Mouse (Mus musculus) adrenal gland, postnatal 4 days (tissue): Measurements from ENCODE around the gene Tgds. TPM values are rescaled to one million over a fixed set of nuclear protein-coding genes. Genes with fewer than 3 reads are reported as not detected.

Experiments
- total RNA-seq, 2 experiments: library from RNA; stranded (reverse); gene quantifications; 2 replicates each; pipeline ENCODE4 v1.2.3; 2021

Gene Tgds
- total RNA-seq, 2 experiments from 2014 or later: 28.6 to 31.1 TPM

Other genes with a start within 250 kb of the Tgds start
- gene Dct, start 80.5 kb downstream of the Tgds start, total RNA-seq: under 1 TPM in 1 of 2 experiments, not detected in 1; 0.11 TPM
- 10 to 100 TPM; 30.7 to 31.3 TPM for gene Gpr180, start 4.4 kb upstream of the Tgds start, total RNA-seq
- gene Sox21, start 104.3 kb upstream of the Tgds start, total RNA-seq: under 1 TPM; 0.11 to 0.17 TPM
- gene Gm9376, start 134.2 kb upstream of the Tgds start, total RNA-seq: not detected